Mouse (Mus musculus) urinary bladder, postnatal 25 days (tissue): ENCODE results near the gene Btbd35f10.
"Not testable (repeated sequence)": the region's sequence is repeated elsewhere in the genome, so short reads cannot be mapped to it uniquely, and the experiment has no call there.

ENCODE experiments used
- DNase-seq: peaks from one replicate; pipeline ENCODE4 v3.0.0; 2022; ENCODE audit warnings: low spot score

The Btbd35f10 gene

GRCm38 (mm10) chrX:3752785-3753184 lies at the start of gene Btbd35f10:
TSS of gene Btbd35f10 (minus strand) at chrX:3752885.
- DNase-seq, result not testable (repeated sequence)
